Mouse (Mus musculus) layer of hippocampus, adult 18-20 months (tissue): ENCODE data around the gene I0C0044D17Rik. TPM values are rescaled to one million over a fixed set of nuclear protein-coding genes. Genes with fewer than 3 reads are reported as not detected.
"Not testable (repeated sequence)": the region's sequence is repeated elsewhere in the genome, so short reads cannot be mapped to it uniquely, and the experiment has no call there.

Experiments used
- DNase-seq, 2 experiments: peaks; one replicate each; pipeline ENCODE4 v3.0.0; 2022; ENCODE audit warnings: low spot score in 2 of 2
- long read RNA-seq: library from polyadenylated mRNA; stranded (forward); transcript quantifications from one replicate; pipeline ENCODE4 v2.0.0, GENCODE M21; 2021
- total RNA-seq, 2 experiments: library from RNA; stranded (reverse); gene quantifications; 2 replicates each; pipeline ENCODE4 v1.2.3; 2021

Gene I0C0044D17Rik
- total RNA-seq: not detected
- long read RNA-seq: 0 reads

GRCm38 (mm10) chr4:98823740-98824139 is at the start of gene I0C0044D17Rik:
Gene I0C0044D17Rik (minus strand): TSS chr4:98823840.
- not testable (repeated sequence) for DNase-seq

DNA sequence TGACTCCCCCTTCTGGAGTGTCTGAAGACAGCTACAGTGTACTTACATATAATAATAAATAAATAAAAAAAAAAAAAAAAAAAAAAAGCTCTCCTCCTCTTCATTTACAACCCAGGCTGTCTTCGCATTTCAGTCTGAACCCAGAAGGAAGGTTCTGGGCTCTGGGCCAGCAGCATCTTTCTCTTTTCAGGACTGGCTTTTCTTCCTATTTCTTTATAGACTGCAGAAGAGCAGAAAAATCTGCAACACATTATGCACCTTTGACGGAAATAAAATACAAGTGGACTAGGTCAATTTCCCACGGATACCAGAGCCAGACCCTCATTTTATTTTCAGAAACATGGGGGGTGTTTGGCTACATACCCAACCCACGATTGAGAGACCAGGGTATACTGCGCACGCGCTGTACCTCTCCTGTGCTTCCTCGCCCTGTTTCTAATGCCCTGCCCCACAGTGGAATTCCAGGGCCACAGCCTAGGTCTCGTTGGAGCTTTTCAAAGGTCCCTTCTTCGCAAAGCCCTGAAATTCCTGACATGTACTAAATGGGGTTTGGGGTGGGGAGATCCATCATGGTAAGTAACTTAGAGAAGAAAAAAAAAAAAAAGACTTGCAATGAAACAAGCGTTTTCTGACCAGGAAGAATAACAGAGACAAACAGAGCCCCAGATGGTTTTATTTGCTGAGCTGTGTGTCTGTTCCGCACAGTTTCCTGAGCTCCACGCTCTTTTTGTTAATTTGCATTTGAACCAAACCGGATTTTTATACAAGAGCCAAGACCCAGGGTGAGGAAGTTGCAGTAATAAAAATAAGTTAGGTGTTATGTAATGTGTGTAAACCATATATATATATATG is 42.0 kb upstream of the I0C0044D17Rik start:
- peak; percentile 7 to 68 for DNase-seq

DNA sequence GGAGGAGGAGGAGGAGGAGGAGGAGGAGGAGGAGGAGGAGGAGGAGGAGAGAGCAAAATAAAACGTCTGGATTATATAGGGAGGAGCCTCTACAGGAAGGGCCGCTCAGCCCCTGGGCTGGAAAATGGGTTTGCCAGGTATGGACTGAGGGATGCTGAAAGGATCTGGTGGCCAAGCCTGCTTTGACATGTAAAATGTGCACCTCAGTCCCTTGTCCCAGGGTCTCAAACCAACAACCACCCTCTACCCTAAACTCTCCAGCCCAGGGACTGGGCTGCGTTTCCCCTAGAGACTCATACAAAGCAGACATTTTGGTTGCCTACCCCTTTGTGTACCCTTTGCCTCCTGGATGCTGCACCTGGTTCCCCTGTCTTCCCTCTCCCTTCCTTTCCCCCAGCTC is 40.9 kb upstream of the I0C0044D17Rik start:
- no peak for DNase-seq

- DNase-seq: no peak
Observed at GRCm38 (mm10) chr4:98864094-98864493, 40.5 kb upstream of the I0C0044D17Rik start.

DNA sequence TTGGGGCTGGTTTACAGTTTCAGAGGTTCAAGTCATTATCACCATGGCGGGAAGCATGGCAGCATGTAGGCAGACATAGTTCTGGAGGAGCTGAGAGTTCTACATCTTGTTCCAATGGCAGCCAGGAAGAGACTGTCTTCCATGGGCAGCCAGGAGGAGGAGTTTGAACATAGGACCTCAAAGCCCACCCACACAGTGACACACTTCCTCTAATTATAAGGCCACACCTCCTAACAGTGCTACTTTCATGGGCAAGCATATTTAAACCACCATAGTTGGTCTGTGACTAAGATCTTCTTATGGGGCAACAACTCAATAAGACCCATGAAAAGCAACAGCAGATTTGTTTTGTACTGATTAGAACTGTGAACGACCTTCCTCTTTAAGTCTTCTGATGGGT is 39.8 kb upstream of the I0C0044D17Rik start:
- DNase-seq: no peak

DNA sequence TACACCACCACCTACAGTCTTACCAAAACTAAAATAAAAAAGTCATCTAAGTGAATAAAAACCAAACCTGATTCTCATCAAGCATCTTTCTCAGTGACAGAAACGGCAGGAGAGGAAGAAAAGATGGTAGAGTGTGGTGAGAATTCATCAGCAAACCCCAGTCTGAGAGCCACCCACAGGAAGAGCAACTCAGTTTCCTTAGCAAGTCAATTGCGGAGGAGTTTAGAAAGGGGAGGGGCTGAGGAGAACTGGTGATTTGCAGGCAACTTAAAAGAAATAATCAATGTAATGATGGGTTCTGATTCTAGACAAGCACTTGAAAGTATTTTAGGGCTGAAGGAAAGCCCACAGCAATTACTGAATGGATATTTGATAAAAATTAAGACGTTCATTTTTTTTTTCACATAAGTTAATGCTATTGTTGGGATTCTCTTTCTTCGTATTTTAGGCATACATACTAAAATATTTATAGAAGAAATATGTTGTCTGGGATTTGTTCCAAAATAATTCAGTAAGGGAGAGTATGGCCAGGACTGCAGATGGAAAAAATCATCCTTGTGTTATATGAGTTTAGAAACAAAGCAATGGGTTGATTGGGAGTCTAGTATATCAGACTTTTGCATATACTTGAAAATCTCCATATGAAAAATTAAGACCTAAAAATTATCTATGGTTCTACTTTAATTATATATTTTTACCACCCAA is 34.7 kb upstream of the I0C0044D17Rik start:
- no peak for DNase-seq

DNA sequence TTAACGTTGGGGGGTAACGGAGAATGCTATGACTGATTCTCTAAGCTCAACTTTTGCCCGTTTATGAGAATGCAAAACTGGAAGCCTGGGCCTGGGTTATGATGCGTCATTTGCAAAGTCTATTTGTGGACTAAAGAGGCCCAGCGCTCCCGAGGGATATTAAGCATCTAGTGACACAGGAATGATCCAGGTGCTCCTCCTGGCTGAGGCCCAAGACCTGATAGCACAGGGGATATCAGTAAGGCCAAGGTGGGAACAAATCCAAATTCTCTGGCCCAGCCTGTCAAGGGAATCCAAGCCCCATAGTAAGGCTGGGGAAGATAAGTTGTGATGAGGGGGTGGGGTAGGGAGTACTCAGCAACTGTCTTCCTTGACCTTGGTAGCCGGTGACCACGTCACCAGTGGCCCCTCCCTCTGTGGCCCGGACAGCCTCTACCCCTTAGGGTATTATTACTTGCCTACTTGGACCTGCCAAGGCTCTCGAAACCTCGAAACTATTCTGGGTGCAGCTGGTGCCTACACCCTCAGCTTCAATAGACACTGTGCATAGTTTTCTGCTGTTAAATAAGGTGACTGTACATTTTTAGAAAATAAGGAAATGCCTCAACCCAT is 33.5 kb upstream of the I0C0044D17Rik start:
- no peak for DNase-seq

DNA sequence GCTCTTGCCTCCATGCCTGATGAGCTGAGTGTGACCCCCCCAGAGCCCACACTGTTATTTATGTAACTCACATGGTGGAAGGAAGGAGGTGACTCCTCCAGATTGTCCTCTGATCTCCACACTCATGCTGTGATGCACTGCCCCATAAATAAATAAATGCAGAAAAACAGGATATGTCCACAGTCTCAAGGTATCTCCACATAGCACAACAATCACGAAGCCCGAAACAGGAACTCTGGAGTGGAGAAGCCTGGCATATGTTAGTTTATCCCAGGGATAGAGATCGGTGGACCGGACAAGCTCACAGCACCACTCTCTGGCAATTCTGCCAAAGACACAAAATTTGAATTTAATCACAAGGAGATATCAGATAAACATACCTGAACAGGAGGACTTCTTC is 30.3 kb upstream of the I0C0044D17Rik start:
- DNase-seq: no peak

DNA sequence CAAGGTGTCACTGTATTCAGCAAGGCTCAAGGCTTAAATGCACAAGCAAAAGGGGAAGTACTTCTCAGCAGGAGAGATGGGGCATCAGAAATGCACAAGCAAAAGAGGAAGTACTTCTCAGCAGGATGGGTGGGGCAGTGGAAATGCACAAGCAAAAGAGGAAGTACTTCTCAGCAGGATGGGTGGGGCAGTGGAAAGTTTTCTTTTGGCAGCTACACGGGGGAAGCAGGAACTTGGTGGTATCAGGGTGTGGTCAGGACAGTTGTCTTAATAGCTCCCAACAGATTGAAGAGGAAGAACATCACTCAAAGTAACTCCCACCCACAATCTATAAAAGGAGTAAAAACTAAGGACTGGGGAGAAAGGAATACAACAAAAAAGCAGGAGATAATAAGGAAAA is 26.8 kb upstream of the I0C0044D17Rik start:
- not testable (repeated sequence) for DNase-seq

GRCm38 (mm10) chr4:98847120-98847885 is 23.7 kb upstream of the I0C0044D17Rik start:
- DNase-seq: no peak

- DNase-seq: no peak
Observed at GRCm38 (mm10) chr4:98846396-98846795, 22.8 kb upstream of the I0C0044D17Rik start.

DNA sequence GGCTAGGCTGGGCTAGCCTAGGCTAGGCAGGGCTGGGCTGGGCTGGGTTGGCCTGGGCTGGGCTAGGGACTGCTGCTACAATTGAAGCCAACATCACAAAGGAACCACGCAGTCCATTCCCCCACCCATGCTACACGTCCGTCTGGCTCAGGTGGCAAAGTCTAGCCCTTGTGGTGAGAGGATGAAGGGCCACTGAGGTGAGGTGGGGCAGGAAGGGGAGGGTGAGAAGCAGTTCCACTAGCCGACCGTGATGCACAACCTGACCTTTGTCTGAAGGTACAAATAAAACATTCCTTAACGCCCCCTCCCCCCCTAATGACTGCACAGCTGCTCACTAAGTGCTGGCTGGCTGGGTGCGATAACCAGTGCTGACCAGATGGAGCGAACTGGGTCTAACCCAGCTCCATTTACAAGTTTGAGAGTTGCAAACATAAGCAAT is 22.1 kb upstream of the I0C0044D17Rik start:
- peak in 1 of 2 experiments; percentile 9 for DNase-seq

DNA sequence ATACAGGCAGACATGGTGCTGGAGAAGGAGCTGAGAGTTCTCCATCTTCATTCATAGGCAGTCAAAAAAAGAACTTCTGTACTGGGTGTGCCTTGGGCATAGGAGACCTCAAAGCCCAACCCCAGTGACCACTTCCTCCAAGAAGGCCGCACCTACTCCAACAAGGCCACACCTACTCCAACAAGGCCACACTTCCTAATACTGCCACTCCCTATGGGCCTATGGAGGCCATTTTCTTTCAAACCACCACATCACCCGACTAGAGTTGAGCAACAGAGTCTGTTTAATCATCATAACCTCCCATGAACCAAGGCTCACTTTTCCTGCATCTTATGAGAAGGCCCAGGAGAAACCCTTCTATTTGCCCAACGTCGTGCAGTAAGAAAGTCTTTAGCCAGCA is 21.6 kb upstream of the I0C0044D17Rik start:
- no peak for DNase-seq

GRCm38 (mm10) chr4:98843906-98844597 is 20.4 kb upstream of the I0C0044D17Rik start:
- DNase-seq: no peak

GRCm38 (mm10) chr4:98841251-98841650 is 17.6 kb upstream of the I0C0044D17Rik start:
- DNase-seq: not testable (repeated sequence)

DNA sequence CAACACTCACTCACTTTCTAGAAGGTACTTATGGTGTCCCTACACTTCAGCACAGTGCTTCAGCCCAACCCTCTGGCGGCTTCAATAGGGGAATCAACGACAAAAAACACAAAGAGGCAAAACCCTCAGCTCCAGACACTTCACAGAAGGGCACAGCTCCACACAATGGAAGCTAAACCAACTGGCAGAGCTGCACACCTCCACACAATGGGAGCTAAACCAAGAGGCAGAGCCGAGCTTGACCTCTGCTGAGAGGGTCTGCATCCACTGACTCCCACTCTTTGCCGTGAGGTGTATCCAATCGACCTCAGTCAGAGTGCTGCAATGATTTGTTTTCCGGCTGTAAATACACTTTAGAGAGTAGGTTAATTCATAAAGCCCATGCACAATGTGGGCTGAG is 16.9 kb upstream of the I0C0044D17Rik start:
- no peak for DNase-seq

DNA sequence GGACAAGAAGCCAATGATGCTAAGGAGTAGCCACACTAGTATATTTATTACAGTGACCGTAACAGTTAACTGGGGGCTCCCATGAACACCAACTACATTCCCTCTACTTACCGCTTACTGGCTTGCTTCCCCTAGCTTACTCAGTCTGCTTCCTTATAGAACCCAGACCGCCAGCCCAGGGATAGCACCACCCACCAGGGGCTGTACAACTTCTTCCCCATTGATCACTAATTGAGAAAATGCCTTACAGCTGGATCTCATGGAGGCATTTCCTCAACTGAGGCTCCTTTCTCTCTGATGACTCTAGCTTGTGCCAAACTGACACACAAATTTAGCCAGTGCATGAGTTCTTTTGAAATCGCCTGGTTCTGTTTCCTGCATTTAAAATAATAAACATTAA is 15.3 kb upstream of the I0C0044D17Rik start:
- DNase-seq: no peak

GRCm38 (mm10) chr4:98837715-98838505 is 14.3 kb upstream of the I0C0044D17Rik start:
- no peak for DNase-seq

DNA sequence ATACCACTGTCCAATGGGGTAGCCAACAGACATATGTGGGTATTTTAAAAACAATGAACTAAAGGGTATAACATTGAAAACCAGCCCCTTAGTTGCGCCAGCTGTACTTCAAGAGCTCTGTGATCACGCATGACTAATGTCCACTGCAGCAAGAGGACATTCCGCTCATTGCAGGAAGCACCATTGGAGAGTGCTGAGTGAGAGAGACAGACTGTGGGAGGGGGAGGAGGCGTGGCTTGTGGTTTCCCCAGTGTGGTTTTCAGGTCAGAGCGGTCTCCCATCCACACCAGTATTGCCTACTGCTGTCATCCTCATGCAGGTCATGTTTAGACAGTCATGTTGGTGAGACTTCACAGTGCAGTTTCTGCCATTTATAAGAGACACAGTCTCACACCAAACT is 12.9 kb upstream of the I0C0044D17Rik start:
- DNase-seq: no peak

GRCm38 (mm10) chr4:98834782-98835181 is 11.1 kb upstream of the I0C0044D17Rik start:
- DNase-seq: no peak
